Mouse (Mus musculus): ENCODE data around the gene Arpc1a. TPM values are rescaled to one million over a fixed set of nuclear protein-coding genes. Genes with fewer than 3 reads are reported as not detected.

Gene Arpc1a
- polyA plus RNA-seq (2017; shearing (Covaris generic)): 64.2 TPM

GRCm38 (mm10) chr5:145083632-145084451, at the start of gene Arpc1a, which contains the start of gene Kpna7:
Arpc1a (plus strand) TSS chr5:145083830.
Kpna7 (minus strand) TSS chr5:145084030.

GRCm38 (mm10) chr5:145042690-145043089, 40.9 kb upstream of the Arpc1a start, which contains the start of gene 1700018F24Rik:
1700018F24Rik (plus strand) TSS chr5:145042990.

GRCm38 (mm10) chr5:145114071-145114605, 30.5 kb downstream of the Arpc1a start, which contains the start of gene Arpc1b:
Arpc1b (plus strand) TSS chr5:145114215.

GRCm38 (mm10) chr5:145139571-145140519, 56.2 kb downstream of the Arpc1a start, which contains the start of the genes Pdap1 and Bud31:
Pdap1 (minus strand) TSS chr5:145140238.
Bud31 (plus strand) TSS chr5:145140362.

Other genes with a start within 250 kb of the Arpc1a start
- 38.8 TPM for gene Smurf1, start 118.0 kb upstream of the Arpc1a start, polyA plus RNA-seq (2017; shearing (Covaris generic))
- not detected for gene Gm4871, start 51.1 kb upstream of the Arpc1a start, polyA plus RNA-seq (2017; shearing (Covaris generic))
- not detected for gene 1700018F24Rik, start 40.8 kb upstream of the Arpc1a start, polyA plus RNA-seq (2017; shearing (Covaris generic))
- 0.79 TPM for gene Kpna7, start 200 bp downstream of the Arpc1a start, polyA plus RNA-seq (2017; shearing (Covaris generic))
- gene Arpc1b, start 30.4 kb downstream of the Arpc1a start, polyA plus RNA-seq (2017; shearing (Covaris generic)): 1,265 TPM
- gene Pdap1, start 56.4 kb downstream of the Arpc1a start, polyA plus RNA-seq (2017; shearing (Covaris generic)): 33.9 TPM
- 213 TPM for gene Bud31, start 56.5 kb downstream of the Arpc1a start, polyA plus RNA-seq (2017; shearing (Covaris generic))
- 15.7 TPM for gene Ptcd1, start 83.3 kb downstream of the Arpc1a start, polyA plus RNA-seq (2017; shearing (Covaris generic))
- 28.8 TPM for gene Cpsf4, start 83.4 kb downstream of the Arpc1a start, polyA plus RNA-seq (2017; shearing (Covaris generic))
- gene Atp5j2, start 108.2 kb downstream of the Arpc1a start, polyA plus RNA-seq (2017; shearing (Covaris generic)): 228 TPM
- gene Zkscan14, start 118.0 kb downstream of the Arpc1a start, polyA plus RNA-seq (2017; shearing (Covaris generic)): 36.2 TPM
- gene Zkscan5, start 120.7 kb downstream of the Arpc1a start, polyA plus RNA-seq (2017; shearing (Covaris generic)): 5.7 TPM
- 73.4 TPM for gene Zfp655, start 147.9 kb downstream of the Arpc1a start, polyA plus RNA-seq (2017; shearing (Covaris generic))
- 1.2 TPM for gene Zscan25, start 196.7 kb downstream of the Arpc1a start, polyA plus RNA-seq (2017; shearing (Covaris generic))